Mouse (Mus musculus) ovary, postnatal 36 days (tissue): ENCODE data around the gene Nars2.
A peak's percentile ranks its signal among the peaks of the same experiment; 100 is the strongest.

Experiments
- DNase-seq: peaks from one replicate; pipeline ENCODE4 v3.0.0; 2022; ENCODE audit warnings: low spot score, mixed read lengths

Nars2 gene

GRCm38 (mm10) chr7:96971027-96971996, 20.0 kb downstream of the Nars2 start:
- no peak for DNase-seq

GRCm38 (mm10) chr7:96972138-96972904, 21.0 kb downstream of the Nars2 start:
- DNase-seq: no peak

GRCm38 (mm10) chr7:96975914-96976313, 24.6 kb downstream of the Nars2 start:
- DNase-seq: no peak

GRCm38 (mm10) chr7:96977209-96977608, 25.9 kb downstream of the Nars2 start:
- DNase-seq: no peak

GRCm38 (mm10) chr7:96981366-96981765, 30.1 kb downstream of the Nars2 start:
- DNase-seq: no peak

GRCm38 (mm10) chr7:96983660-96984347, 32.5 kb downstream of the Nars2 start:
- no peak for DNase-seq

- peak; percentile 28 for DNase-seq
These were observed 34.5 kb downstream of the Nars2 start for GRCm38 (mm10) chr7:96985798-96986197.

- DNase-seq: no peak
These were observed 35.6 kb downstream of the Nars2 start for GRCm38 (mm10) chr7:96986795-96987445.

- DNase-seq: no peak
These were observed 36.4 kb downstream of the Nars2 start for GRCm38 (mm10) chr7:96987676-96988075.

GRCm38 (mm10) chr7:97012956-97013355, 61.7 kb downstream of the Nars2 start:
- peak; percentile 76 for DNase-seq

- no peak for DNase-seq
These were observed 66.7 kb downstream of the Nars2 start for GRCm38 (mm10) chr7:97018005-97018404.

- DNase-seq: no peak
These were observed 67.1 kb downstream of the Nars2 start for GRCm38 (mm10) chr7:97018418-97018817.

GRCm38 (mm10) chr7:97019303-97019702, 68.0 kb downstream of the Nars2 start:
- no peak for DNase-seq

- DNase-seq: no peak
These were observed 75.6 kb downstream of the Nars2 start for GRCm38 (mm10) chr7:97026772-97027358.

GRCm38 (mm10) chr7:97029151-97029550, 77.8 kb downstream of the Nars2 start:
- DNase-seq: no peak

GRCm38 (mm10) chr7:97032412-97032811, 81.1 kb downstream of the Nars2 start:
- DNase-seq: no peak

- DNase-seq: peak; percentile 14
These were observed 88.3 kb downstream of the Nars2 start for GRCm38 (mm10) chr7:97039641-97040040.

- DNase-seq: no peak
These were observed 90.7 kb downstream of the Nars2 start for GRCm38 (mm10) chr7:97041868-97042449.

- no peak for DNase-seq
These were observed 91.7 kb downstream of the Nars2 start for GRCm38 (mm10) chr7:97042981-97043380.

GRCm38 (mm10) chr7:97060966-97061365, 109.7 kb downstream of the Nars2 start:
- no peak for DNase-seq

- no peak for DNase-seq
These were observed 120.2 kb downstream of the Nars2 start for GRCm38 (mm10) chr7:97071512-97071911.
